Mouse (Mus musculus): Measurements from ENCODE around the gene Gm19402.

Gene Gm19402

GRCm38 (mm10) chr10:77667402-77667801, 23.2 kb downstream of the Gm19402 start:
- intact Hi-C loops (cut with DNase I): no loop called here

GRCm38 (mm10) chr10:77666342-77666741, 24.2 kb downstream of the Gm19402 start:
- intact Hi-C loops (cut with DNase I): no loop called here

- intact Hi-C loops (cut with DNase I): no loop called here
Measured at GRCm38 (mm10) chr10:77663949-77664665, 26.4 kb downstream of the Gm19402 start.

- intact Hi-C loops (cut with DNase I): no loop called here
Measured at GRCm38 (mm10) chr10:77658286-77658994, 32.1 kb downstream of the Gm19402 start.

- intact Hi-C loops (cut with DNase I): no loop called here
Measured at GRCm38 (mm10) chr10:77652046-77652445, 38.5 kb downstream of the Gm19402 start.

- intact Hi-C loops (cut with DNase I): no loop called here
Measured at GRCm38 (mm10) chr10:77647901-77648300, 42.7 kb downstream of the Gm19402 start.

- intact Hi-C loops (cut with DNase I): no loop called here
Measured at GRCm38 (mm10) chr10:77647461-77647860, 43.1 kb downstream of the Gm19402 start.

- intact Hi-C loops (cut with DNase I): no loop called here
Measured at GRCm38 (mm10) chr10:77645571-77645970, 45.0 kb downstream of the Gm19402 start.

GRCm38 (mm10) chr10:77643160-77643559, 47.4 kb downstream of the Gm19402 start:
- intact Hi-C loops (cut with DNase I): no loop called here

Small RNAs within 50 kb of the gene (microRNA-seq; reads per million reads assigned to microRNA genes)
- gene Mir1930: 3.2 to 3.6 reads per million in 2 experiments

All from adrenal gland (tissue).